Mouse (Mus musculus) liver, embryonic 16.5 days (tissue): Measurements from ENCODE around the gene Fam83c. TPM values are rescaled to one million over a fixed set of nuclear protein-coding genes. Genes with fewer than 3 reads are reported as not detected.

ENCODE experiments used
- ATAC-seq: fragments of 200-750 bp; cut with Nextera tagmentation; 2 replicates; pipeline ENCODE4 v1.8.0; 2017; ENCODE audit warnings: low read depth, mild to moderate bottlenecking, moderate number of reproducible peaks, moderate library complexity
- H3K27ac ChIP-seq: fragments of 300-500 bp; sonication (generic); 2 replicates; pipeline ENCODE4 v1.5.1; 2014; ENCODE audit warnings: mild to moderate bottlenecking, low read length
- H3K27me3 ChIP-seq: fragments of 300-500 bp; sonication (generic); 2 replicates; pipeline ENCODE4 v1.6.1; 2014; ENCODE audit warnings: low read depth, low read length, mixed read lengths; ENCODE audit not compliant: control insufficient read depth, insufficient read depth
- H3K36me3 ChIP-seq: fragments of 300-500 bp; sonication (generic); 2 replicates; pipeline ENCODE4 v1.6.1; 2014; ENCODE audit warnings: mild to moderate bottlenecking; ENCODE audit not compliant: control insufficient read depth, insufficient read depth
- H3K4me1 ChIP-seq: fragments of 300-500 bp; sonication (generic); 2 replicates; pipeline ENCODE4 v1.6.1; 2014; ENCODE audit warnings: low read depth, low read length, mixed read lengths; ENCODE audit not compliant: control insufficient read depth
- H3K4me2 ChIP-seq: fragments of 300-500 bp; sonication (generic); 2 replicates; pipeline ENCODE4 v1.6.1; 2014; ENCODE audit warnings: low read depth, low read length, mixed read lengths
- H3K4me3 ChIP-seq: fragments of 300-500 bp; sonication (generic); 2 replicates; pipeline ENCODE4 v1.5.1; 2014; ENCODE audit warnings: low read depth, mild to moderate bottlenecking, low read length
- H3K9ac ChIP-seq: fragments of 300-500 bp; sonication (generic); 2 replicates; pipeline ENCODE4 v1.6.1; 2014; ENCODE audit warnings: low read depth, low read length
- H3K9me3 ChIP-seq: fragments of 300-500 bp; sonication (generic); replicated peaks from 2 replicates; pipeline ENCODE4 v1.6.1; 2016; ENCODE audit warnings: low read length; ENCODE audit not compliant: control insufficient read depth
- WGBS: fragments of 180-500 bp; shearing (Covaris S2); extraction: QIAGEN DNeasy Blood & Tissue Kit; methylation state at CpG from one replicate; pipeline ENCODE4 v1.1.7; 2014; ENCODE audit not compliant: insufficient replicate concordance; 5-methylcytosine and 5-hydroxymethylcytosine counted together
- polyA plus RNA-seq: library from polyadenylated mRNA; unstranded; fragments of >200 nt; fragmentation: Nextera tagmentation; extraction: Ambion mirVana; gene quantifications from 2 replicates; pipeline ENCODE4 v1.2.1, GENCODE M21; 2015

Gene Fam83c
- polyA plus RNA-seq, 1 experiment from 2014 or later, result 0.14 TPM

DNA sequence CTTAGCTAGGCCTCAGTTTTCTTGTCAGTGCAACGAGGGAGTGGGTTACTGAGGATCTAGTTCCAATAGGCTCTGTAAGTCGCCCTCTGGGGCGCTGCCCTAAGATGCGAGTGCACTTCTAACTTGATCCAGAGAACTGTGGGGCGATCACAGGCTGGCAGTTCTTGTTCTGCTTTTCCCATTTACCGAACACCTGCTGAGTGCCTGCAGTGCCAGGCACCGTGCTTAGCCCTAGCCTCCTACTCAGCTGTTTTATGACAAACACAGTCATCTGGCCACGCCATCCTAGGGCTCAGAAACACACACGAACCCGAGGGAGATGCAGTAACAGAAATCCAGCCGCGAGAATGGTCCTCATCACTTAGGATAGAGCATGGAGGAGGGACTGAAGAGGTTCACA lies 41.8 kb downstream of the Fam83c start:
- Histone ChIP-seq H3K4me2 (no peak overlapping the region), H3K4me1 (no peaks in the 10 kb centered on the region), H3K9ac (no peak overlapping the region), H3K4me3 (no peak overlapping the region), H3K9me3 (no peaks in the 10 kb centered on the region), H3K27me3 (no peaks in the 10 kb centered on the region), H3K36me3 (no peaks in the 10 kb centered on the region), H3K27ac (no peak overlapping the region)
- no peak for ATAC-seq
- WGBS, result 27% methylated on average over 12 of the region's 12 CpGs

GRCm38 (mm10) chr2:155787949-155788931 lies 46.4 kb downstream of the Fam83c start:
- Histone ChIP-seq H3K4me3 (no peak overlapping the region), H3K27ac (no peak overlapping the region), H3K36me3 (no peaks in the 10 kb centered on the region), H3K9me3 (no peaks in the 10 kb centered on the region), H3K4me2 (no peak overlapping the region), H3K4me1 (no peaks in the 10 kb centered on the region), H3K9ac (no peak overlapping the region), H3K27me3 (no peaks in the 10 kb centered on the region)
- no peak for ATAC-seq
- WGBS, result 51% methylated on average over 18 of the region's 18 CpGs

DNA sequence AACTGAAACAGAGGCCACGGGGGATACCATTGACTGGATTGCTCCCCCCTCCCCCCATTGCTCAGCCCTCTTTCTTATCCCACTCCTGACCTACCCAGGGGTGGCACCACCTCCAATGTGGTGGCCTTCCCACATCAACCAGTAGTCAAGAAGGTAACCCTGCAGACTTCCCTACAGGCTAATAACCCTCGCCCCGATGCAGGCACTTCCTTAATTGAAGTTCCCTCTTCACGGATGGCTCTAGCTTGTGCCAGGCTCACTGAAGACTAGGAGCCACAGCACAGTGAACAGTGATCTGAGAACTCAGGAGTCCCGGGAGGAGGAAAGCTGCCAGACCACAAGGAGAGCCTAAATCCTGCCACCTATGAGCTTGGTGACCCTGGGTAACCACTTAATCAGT lies 47.7 kb downstream of the Fam83c start:
- Histone ChIP-seq H3K4me2 (no peak overlapping the region), H3K4me1 (no peaks in the 10 kb centered on the region), H3K9me3 (no peaks in the 10 kb centered on the region), H3K9ac (no peak overlapping the region), H3K36me3 (no peaks in the 10 kb centered on the region), H3K27ac (no peak overlapping the region), H3K4me3 (no peak overlapping the region), H3K27me3 (no peaks in the 10 kb centered on the region)
- no peak for ATAC-seq
- WGBS, result 24% methylated on average over 5 of the region's 5 CpGs

- no peak for ATAC-seq
- Histone ChIP-seq H3K27me3 (no peaks in the 10 kb centered on the region), H3K4me3 (no peak overlapping the region), H3K4me1 (no peaks in the 10 kb centered on the region), H3K36me3 (no peaks in the 10 kb centered on the region), H3K27ac (no peak overlapping the region), H3K4me2 (no peak overlapping the region), H3K9ac (no peak overlapping the region), H3K9me3 (no peaks in the 10 kb centered on the region)
- WGBS, result 55% methylated on average over 6 of the region's 6 CpGs
Measured at GRCm38 (mm10) chr2:155784534-155784933, 50.1 kb downstream of the Fam83c start.

- Histone ChIP-seq H3K4me1 (no peaks in the 10 kb centered on the region; the same call in 1 of the 2 replicates), H3K4me3 (no peak overlapping the region), H3K9me3 (no peaks in the 10 kb centered on the region), H3K36me3 (no peaks in the 10 kb centered on the region), H3K27me3 (peaks cover 34% of the 10 kb centered on the region), H3K9ac (no peak overlapping the region), H3K27ac (no peak overlapping the region), H3K4me2 (no peak overlapping the region)
- WGBS, result 67% methylated on average over 3 of the region's 3 CpGs
- no peak for ATAC-seq
Measured at GRCm38 (mm10) chr2:155779506-155779905, 55.1 kb downstream of the Fam83c start.

GRCm38 (mm10) chr2:155779066-155779465 lies 55.6 kb downstream of the Fam83c start:
- no peak overlapping the region for H3K4me3 ChIP-seq
- no peak overlapping the region for H3K27ac ChIP-seq
- ATAC-seq, result no peak
- no peaks in the 10 kb centered on the region; the same call in 1 of the 2 replicates for H3K4me1 ChIP-seq
- H3K4me2 ChIP-seq, result no peak overlapping the region
- WGBS, result 37% methylated on average over 7 of the region's 7 CpGs
- no peaks in the 10 kb centered on the region for H3K36me3 ChIP-seq
- no peaks in the 10 kb centered on the region for H3K9me3 ChIP-seq
- H3K27me3 ChIP-seq, result peaks cover 39% of the 10 kb centered on the region
- H3K9ac ChIP-seq, result no peak overlapping the region

DNA sequence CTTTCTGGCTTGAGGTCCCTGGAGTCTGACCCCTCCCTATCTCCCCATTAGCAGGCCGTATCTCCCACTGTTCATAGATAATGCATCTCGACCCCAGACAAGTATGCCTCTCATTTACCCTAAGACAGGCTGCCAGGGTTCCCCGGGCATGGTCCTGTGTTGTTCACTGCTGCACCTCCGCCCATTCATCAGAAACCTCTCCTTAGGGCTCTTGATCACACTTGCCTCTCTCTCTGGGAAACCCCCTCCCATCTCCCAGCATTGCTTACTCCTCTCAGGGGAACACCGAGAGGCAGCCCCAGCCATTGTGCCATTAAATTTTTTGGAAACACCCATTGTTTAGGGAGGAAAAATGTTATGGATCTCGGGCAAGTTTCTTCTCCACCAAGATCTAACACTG lies 56.6 kb downstream of the Fam83c start:
- H3K27ac ChIP-seq, result no peak overlapping the region
- no peak for ATAC-seq
- H3K36me3 ChIP-seq, result no peaks in the 10 kb centered on the region
- no peak overlapping the region for H3K4me2 ChIP-seq
- peaks cover 49% of the 10 kb centered on the region for H3K27me3 ChIP-seq
- 48% methylated on average over 6 of the region's 6 CpGs for WGBS
- no peaks in the 10 kb centered on the region; the same call in 1 of the 2 replicates for H3K4me1 ChIP-seq
- no peak overlapping the region for H3K4me3 ChIP-seq
- no peaks in the 10 kb centered on the region for H3K9me3 ChIP-seq
- H3K9ac ChIP-seq, result no peak overlapping the region

DNA sequence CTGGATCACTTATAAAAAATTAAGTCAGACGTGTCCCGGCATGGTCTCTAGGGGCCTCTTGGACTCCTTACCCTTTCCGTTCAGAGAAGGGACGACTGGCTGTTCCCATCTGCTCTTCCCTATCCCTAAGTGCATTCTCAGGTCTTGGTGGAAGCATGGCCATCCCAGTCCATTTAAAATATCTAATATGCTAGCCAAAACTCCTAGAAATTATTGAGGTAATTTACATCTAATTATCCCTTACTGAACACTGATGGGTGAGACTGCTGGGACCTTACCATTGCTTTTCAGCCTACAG lies 57.0 kb downstream of the Fam83c start:
- H3K27me3 ChIP-seq, result peaks cover 53% of the 10 kb centered on the region
- H3K9ac ChIP-seq, result no peak overlapping the region
- WGBS, result 62% methylated on average over 4 of the region's 4 CpGs
- H3K4me2 ChIP-seq, result no peak overlapping the region
- H3K4me1 ChIP-seq, result no peaks in the 10 kb centered on the region; the same call in 1 of the 2 replicates
- no peak overlapping the region for H3K4me3 ChIP-seq
- H3K36me3 ChIP-seq, result no peaks in the 10 kb centered on the region
- no peaks in the 10 kb centered on the region for H3K9me3 ChIP-seq
- H3K27ac ChIP-seq, result no peak overlapping the region
- ATAC-seq, result no peak
